Mouse (Mus musculus) heart, embryonic 10.5 days (tissue): ENCODE data around the gene Nat14. TPM values are rescaled to one million over a fixed set of nuclear protein-coding genes. Genes with fewer than 3 reads are reported as not detected.

ENCODE experiments used
- DNase-seq: peaks from one replicate; pipeline ENCODE4 v3.0.0-alpha.2; 2017; ENCODE audit warnings: low spot score
- H3K27ac ChIP-seq: fragments of 300-500 bp; sonication (generic); 2 replicates; pipeline ENCODE4 v1.5.1; 2016; ENCODE audit warnings: mild to moderate bottlenecking
- H3K27me3 ChIP-seq: fragments of 300-500 bp; sonication (generic); 2 replicates; pipeline ENCODE4 v1.6.1; 2016; ENCODE audit warnings: mild to moderate bottlenecking; ENCODE audit not compliant: poor library complexity, insufficient read depth, severe bottlenecking
- H3K36me3 ChIP-seq: fragments of 300-500 bp; sonication (generic); 2 replicates; pipeline ENCODE4 v1.6.1; 2016; ENCODE audit warnings: mild to moderate bottlenecking, moderate library complexity
- H3K4me1 ChIP-seq: fragments of 300-500 bp; sonication (generic); 2 replicates; pipeline ENCODE4 v1.6.1; 2016; ENCODE audit warnings: mild to moderate bottlenecking
- H3K4me3 ChIP-seq: fragments of 300-500 bp; sonication (generic); 2 replicates; pipeline ENCODE4 v1.5.1; 2016; ENCODE audit warnings: mild to moderate bottlenecking, moderate library complexity
- H3K9me3 ChIP-seq: fragments of 300-500 bp; sonication (generic); 2 replicates; pipeline ENCODE4 v1.6.1; 2016; ENCODE audit warnings: mild to moderate bottlenecking, moderate library complexity
- WGBS: fragments of 180-500 bp; shearing (Covaris S2); methylation state at CpG from one replicate; pipeline ENCODE4 v1.1.7; 2016; 5-methylcytosine and 5-hydroxymethylcytosine counted together
- polyA plus RNA-seq: library from polyadenylated mRNA; unstranded; fragments of >200 nt; fragmentation: Nextera tagmentation; extraction: Ambion mirVana; gene quantifications from 2 replicates; pipeline ENCODE4 v1.2.1, GENCODE M21; 2016

The Nat14 gene
- polyA plus RNA-seq, 1 experiment from 2014 or later, result 5.5 TPM

GRCm38 (mm10) chr7:4938456-4938855, 16.6 kb downstream of the Nat14 start:
- H3K9me3 ChIP-seq, result peaks cover 4% of the 10 kb centered on the region; the same call in 1 of the 2 replicates
- 31% methylated on average over 2 of the region's 2 CpGs for WGBS
- no peak for DNase-seq
- H3K27me3 ChIP-seq, result no peaks in the 10 kb centered on the region
- H3K36me3 ChIP-seq, result no peaks in the 10 kb centered on the region
- no peak overlapping the region for H3K27ac ChIP-seq
- H3K4me1 ChIP-seq, result peaks cover 1% of the 10 kb centered on the region; the same call in 1 of the 2 replicates
- no peak overlapping the region for H3K4me3 ChIP-seq

GRCm38 (mm10) chr7:4940068-4940479, 18.2 kb downstream of the Nat14 start:
- peaks cover 4% of the 10 kb centered on the region; the same call in 1 of the 2 replicates for H3K4me1 ChIP-seq
- H3K36me3 ChIP-seq, result no peaks in the 10 kb centered on the region
- no peaks in the 10 kb centered on the region for H3K27me3 ChIP-seq
- H3K27ac ChIP-seq, result no peak overlapping the region
- no peak overlapping the region for H3K4me3 ChIP-seq
- WGBS, result 20% methylated on average over 9 of the region's 9 CpGs
- no peaks in the 10 kb centered on the region for H3K9me3 ChIP-seq
- DNase-seq, result peak; percentile 90

GRCm38 (mm10) chr7:4942673-4943072, 20.8 kb downstream of the Nat14 start:
- Histone ChIP-seq H3K4me3 (no peak overlapping the region), H3K36me3 (no peaks in the 10 kb centered on the region), H3K27me3 (no peaks in the 10 kb centered on the region), H3K9me3 (no peaks in the 10 kb centered on the region), H3K4me1 (peaks cover 4% of the 10 kb centered on the region; the same call in 1 of the 2 replicates), H3K27ac (no peak overlapping the region)
- no peak for DNase-seq
- 42% methylated on average over 5 of the region's 5 CpGs for WGBS

GRCm38 (mm10) chr7:4943223-4943815, 21.5 kb downstream of the Nat14 start:
- DNase-seq, result peak; percentile 94
- H3K9me3 ChIP-seq, result no peaks in the 10 kb centered on the region
- H3K36me3 ChIP-seq, result no peaks in the 10 kb centered on the region
- H3K27ac ChIP-seq, result peak overlapping the region; percentile 47; the same call in 1 of the 2 replicates
- H3K4me3 ChIP-seq, result peak overlapping the region; percentile 50
- H3K27me3 ChIP-seq, result no peaks in the 10 kb centered on the region
- WGBS, result 21% methylated on average over 15 of the region's 15 CpGs
- H3K4me1 ChIP-seq, result peaks cover 4% of the 10 kb centered on the region; the same call in 1 of the 2 replicates

- DNase-seq, result no peak
- H3K4me1 ChIP-seq, result peaks cover 20% of the 10 kb centered on the region; the same call in 1 of the 2 replicates
- WGBS, result 36% methylated on average over 2 of the region's 2 CpGs
- no peaks in the 10 kb centered on the region for H3K36me3 ChIP-seq
- no peak overlapping the region for H3K4me3 ChIP-seq
- H3K9me3 ChIP-seq, result no peaks in the 10 kb centered on the region
- H3K27me3 ChIP-seq, result no peaks in the 10 kb centered on the region
- no peak overlapping the region for H3K27ac ChIP-seq
These were observed 26.0 kb downstream of the Nat14 start for GRCm38 (mm10) chr7:4947855-4948254.

- Histone ChIP-seq H3K27me3 (no peaks in the 10 kb centered on the region), H3K9me3 (no peaks in the 10 kb centered on the region), H3K4me3 (no peak overlapping the region), H3K4me1 (peaks cover 20% of the 10 kb centered on the region), H3K36me3 (no peaks in the 10 kb centered on the region), H3K27ac (no peak overlapping the region)
- no peak for DNase-seq
- WGBS, result 41% methylated on average over 6 of the region's 6 CpGs
These were observed 26.6 kb downstream of the Nat14 start for GRCm38 (mm10) chr7:4948386-4948785.

GRCm38 (mm10) chr7:4950561-4951342, 28.9 kb downstream of the Nat14 start:
- no peak for DNase-seq
- no peaks in the 10 kb centered on the region for H3K9me3 ChIP-seq
- no peak overlapping the region for H3K27ac ChIP-seq
- 76% methylated on average over 19 of the region's 19 CpGs for WGBS
- H3K36me3 ChIP-seq, result no peaks in the 10 kb centered on the region
- H3K4me1 ChIP-seq, result peaks cover 27% of the 10 kb centered on the region
- H3K4me3 ChIP-seq, result no peak overlapping the region
- no peaks in the 10 kb centered on the region; the same call in 1 of the 2 replicates for H3K27me3 ChIP-seq

- peak overlapping the region; percentile 63 for H3K27ac ChIP-seq
These were observed 32.1 kb downstream of the Nat14 start for GRCm38 (mm10) chr7:4953815-4954445.

GRCm38 (mm10) chr7:4957361-4957760, 35.5 kb downstream of the Nat14 start:
- 79% methylated on average over 10 of the region's 10 CpGs for WGBS
- Histone ChIP-seq H3K27ac (peak overlapping the region; percentile 23; the same call in 1 of the 2 replicates), H3K9me3 (no peaks in the 10 kb centered on the region), H3K4me3 (no peak overlapping the region), H3K36me3 (no peaks in the 10 kb centered on the region), H3K4me1 (peaks cover 19% of the 10 kb centered on the region), H3K27me3 (no peaks in the 10 kb centered on the region; the same call in 1 of the 2 replicates)
- no peak for DNase-seq

More at GRCm38 (mm10) chr7:4953815-4954445, 32.1 kb downstream of the Nat14 start:
- no peaks in the 10 kb centered on the region for H3K9me3 ChIP-seq
- WGBS, result 13% methylated on average over 10 of the region's 10 CpGs
- H3K36me3 ChIP-seq, result no peaks in the 10 kb centered on the region
- peaks cover 31% of the 10 kb centered on the region for H3K4me1 ChIP-seq
- H3K4me3 ChIP-seq, result peak overlapping the region; percentile 18; the same call in 1 of the 2 replicates
- H3K27me3 ChIP-seq, result no peaks in the 10 kb centered on the region; the same call in 1 of the 2 replicates
- no peak for DNase-seq

- H3K36me3 ChIP-seq, result no peaks in the 10 kb centered on the region
- H3K9me3 ChIP-seq, result no peaks in the 10 kb centered on the region
- no peak overlapping the region for H3K4me3 ChIP-seq
- DNase-seq, result no peak
- H3K27ac ChIP-seq, result 0 out of 2 replicates have a peak overlapping the region, but pooled peaks have one; percentile 64
- H3K27me3 ChIP-seq, result peaks cover 14% of the 10 kb centered on the region; the same call in 1 of the 2 replicates
- 65% methylated on average over 5 of the region's 5 CpGs for WGBS
- H3K4me1 ChIP-seq, result no peaks in the 10 kb centered on the region
These were observed 41.7 kb downstream of the Nat14 start for GRCm38 (mm10) chr7:4963527-4963926.

GRCm38 (mm10) chr7:4964272-4964671, 42.4 kb downstream of the Nat14 start, which contains the start of gene Sbk2:
Gene Sbk2, minus strand, starts transcription at chr7:4964406.
- Histone ChIP-seq H3K27ac (peak within 1 kb of the TSS; percentile 64; the same call in 1 of the 2 replicates), H3K27me3 (peaks cover 14% of the 10 kb centered on the region; the same call in 1 of the 2 replicates), H3K4me3 (peak within 1 kb of the TSS; percentile 39), H3K4me1 (no peaks in the 10 kb centered on the region), H3K36me3 (no peaks in the 10 kb centered on the region), H3K9me3 (no peaks in the 10 kb centered on the region)
- WGBS, result 3% methylated on average over 10 of the region's 10 CpGs
- DNase-seq, result no peak

- Histone ChIP-seq H3K27ac (no peak overlapping the region), H3K36me3 (no peaks in the 10 kb centered on the region), H3K4me1 (no peaks in the 10 kb centered on the region), H3K27me3 (peaks cover 14% of the 10 kb centered on the region; the same call in 1 of the 2 replicates), H3K4me3 (no peak overlapping the region), H3K9me3 (no peaks in the 10 kb centered on the region)
- 79% methylated on average over 5 of the region's 5 CpGs for WGBS
- no peak for DNase-seq
These were observed 43.2 kb downstream of the Nat14 start for GRCm38 (mm10) chr7:4964988-4965387.
